Mouse (Mus musculus) liver, embryonic 13.5 days (tissue): ENCODE measurements around the gene Lhfpl4. TPM values are rescaled to one million over a fixed set of nuclear protein-coding genes. Genes with fewer than 3 reads are reported as not detected.

ENCODE experiments used
- polyA plus RNA-seq: library from polyadenylated mRNA; unstranded; fragments of >200 nt; fragmentation: Nextera tagmentation; extraction: Ambion mirVana; gene quantifications from 2 replicates; pipeline ENCODE4 v1.2.1, GENCODE M21; 2015

Gene Lhfpl4
- polyA plus RNA-seq, 1 experiment from 2014 or later: 0.30 TPM

Other genes starting within 250 kb of the Lhfpl4 start
- 0.33 and 0.39 TPM in 2 replicates for gene Srgap3, start 248.1 kb downstream of the Lhfpl4 start, polyA plus RNA-seq
- 43.8 and 49.0 TPM in 2 replicates for gene Thumpd3, start 149.2 kb downstream of the Lhfpl4 start, polyA plus RNA-seq
- 19.8 and 21.3 TPM in 2 replicates for gene Setd5, start 118.0 kb downstream of the Lhfpl4 start, polyA plus RNA-seq
- 17.9 and 18.0 TPM in 2 replicates for gene Mtmr14, start 42.5 kb upstream of the Lhfpl4 start, polyA plus RNA-seq
- gene Cpne9, start 86.9 kb upstream of the Lhfpl4 start, polyA plus RNA-seq: 0.17 TPM in 1 of 2 replicates, not detected in the other
- gene Brpf1, start 111.8 kb upstream of the Lhfpl4 start, polyA plus RNA-seq: 7.5 and 9.2 TPM in 2 replicates
- gene Ogg1, start 131.6 kb upstream of the Lhfpl4 start, polyA plus RNA-seq: 5.6 and 6.8 TPM in 2 replicates
- gene Camk1, start 148.6 kb upstream of the Lhfpl4 start, polyA plus RNA-seq: 19.9 and 22.6 TPM in 2 replicates
- 22.6 TPM in 2 replicates for gene Tada3, start 182.5 kb upstream of the Lhfpl4 start, polyA plus RNA-seq
- gene Arpc4, start 182.7 kb upstream of the Lhfpl4 start, polyA plus RNA-seq: 262 and 272 TPM in 2 replicates
- 0.62 and 0.85 TPM in 2 replicates for gene Ttll3, start 193.9 kb upstream of the Lhfpl4 start, polyA plus RNA-seq
- 13.4 and 19.2 TPM in 2 replicates for gene Rpusd3, start 224.0 kb upstream of the Lhfpl4 start, polyA plus RNA-seq
- gene Cidec, start 240.4 kb upstream of the Lhfpl4 start, polyA plus RNA-seq: 0.10 TPM in 1 of 2 replicates, not detected in the other
- gene Jagn1, start 247.2 kb upstream of the Lhfpl4 start, polyA plus RNA-seq: 51.8 and 53.3 TPM in 2 replicates